Mouse (Mus musculus): ENCODE data around the gene Use1. TPM values are rescaled to one million over a fixed set of nuclear protein-coding genes. Genes with fewer than 3 reads are reported as not detected.

Use1 gene
- polyA plus RNA-seq, 1 experiment from 2014 or later = 109 TPM

- Histone ChIP-seq H3K9me3 (no peaks in the 10 kb centered on the region), H3K4me2 (peak overlapping the region; percentile 99), H3K4me1 (replicated peaks) (peaks cover 66% of the 10 kb centered on the region), H3K36me3 (peaks cover 5% of the 10 kb centered on the region; the same call in 1 of the 2 replicates), H3K27me3 (no peaks in the 10 kb centered on the region), H3K4me3 (peak overlapping the region; percentile 80), H3K9ac (peak overlapping the region; percentile 83), H3K27ac (replicated peaks) (no peak overlapping the region)
- WGBS = under 1% methylated on average over 72 of the region's 72 CpGs
- no peak for ATAC-seq (ENCODE audit: low read depth)
Measured at GRCm38 (mm10) chr8:71380178-71381171, 13.8 kb downstream of the Use1 start.

GRCm38 (mm10) chr8:71381421-71381970, 14.8 kb downstream of the Use1 start, which contains the start of gene Nr2f6:
Gene Nr2f6 (minus strand): TSS chr8:71381960.
- H3K9ac ChIP-seq = peak within 1 kb of the TSS; percentile 83
- H3K4me1 ChIP-seq (replicated peaks) = peaks cover 55% of the 10 kb centered on the region
- H3K9me3 ChIP-seq = no peaks in the 10 kb centered on the region
- peak within 1 kb of the TSS; percentile 80 for H3K4me3 ChIP-seq
- under 1% methylated on average over 67 of the region's 89 CpGs for WGBS
- peak; percentile 58 for ATAC-seq (ENCODE audit: low read depth)
- peak within 1 kb of the TSS; percentile 99 for H3K4me2 ChIP-seq
- peak within 1 kb of the TSS; percentile 92 for H3K27ac ChIP-seq (replicated peaks)
- peaks cover 5% of the 10 kb centered on the region; the same call in 1 of the 2 replicates for H3K36me3 ChIP-seq
- H3K27me3 ChIP-seq = no peaks in the 10 kb centered on the region

GRCm38 (mm10) chr8:71381971-71382961, 15.6 kb downstream of the Use1 start:
- peak overlapping the region; percentile 92 for H3K27ac ChIP-seq (replicated peaks)
- peaks cover 5% of the 10 kb centered on the region; the same call in 1 of the 2 replicates for H3K36me3 ChIP-seq
- H3K9me3 ChIP-seq = no peaks in the 10 kb centered on the region
- H3K4me3 ChIP-seq = peak overlapping the region; percentile 80
- WGBS = 2% methylated on average over 46 of the region's 80 CpGs
- H3K4me1 ChIP-seq (replicated peaks) = peaks cover 48% of the 10 kb centered on the region
- H3K4me2 ChIP-seq = peak overlapping the region; percentile 99
- ATAC-seq (ENCODE audit: low read depth) = peak; percentile 83
- no peaks in the 10 kb centered on the region for H3K27me3 ChIP-seq
- peak overlapping the region; percentile 83 for H3K9ac ChIP-seq

- Histone ChIP-seq H3K27me3 (no peaks in the 10 kb centered on the region), H3K9ac (no peak overlapping the region), H3K4me2 (no peak overlapping the region), H3K4me3 (no peak overlapping the region), H3K27ac (replicated peaks) (peak overlapping the region; percentile 92; the same call in 1 of the 2 replicates), H3K9me3 (no peaks in the 10 kb centered on the region), H3K4me1 (replicated peaks) (peaks cover 45% of the 10 kb centered on the region), H3K36me3 (no peaks in the 10 kb centered on the region)
- WGBS = 10% methylated on average over 12 of the region's 12 CpGs
- no peak for ATAC-seq (ENCODE audit: low read depth)
Measured at GRCm38 (mm10) chr8:71383396-71383795, 16.7 kb downstream of the Use1 start.

GRCm38 (mm10) chr8:71383860-71384259, 17.2 kb downstream of the Use1 start:
- H3K36me3 ChIP-seq = no peaks in the 10 kb centered on the region
- no peak overlapping the region for H3K4me2 ChIP-seq
- WGBS = 57% methylated on average over 3 of the region's 3 CpGs
- H3K4me1 ChIP-seq (replicated peaks) = peaks cover 40% of the 10 kb centered on the region
- no peak overlapping the region for H3K27ac ChIP-seq (replicated peaks)
- H3K27me3 ChIP-seq = no peaks in the 10 kb centered on the region
- ATAC-seq (ENCODE audit: low read depth) = no peak
- no peak overlapping the region for H3K4me3 ChIP-seq
- H3K9ac ChIP-seq = no peak overlapping the region
- H3K9me3 ChIP-seq = no peaks in the 10 kb centered on the region

- Histone ChIP-seq H3K27ac (replicated peaks) (no peak overlapping the region), H3K9ac (no peak overlapping the region), H3K4me3 (no peak overlapping the region), H3K9me3 (no peaks in the 10 kb centered on the region), H3K4me2 (no peak overlapping the region), H3K36me3 (no peaks in the 10 kb centered on the region), H3K27me3 (no peaks in the 10 kb centered on the region), H3K4me1 (replicated peaks) (peaks cover 25% of the 10 kb centered on the region)
- WGBS = 68% methylated on average over 12 of the region's 12 CpGs
- no peak for ATAC-seq (ENCODE audit: low read depth)
Measured at GRCm38 (mm10) chr8:71385212-71385835, 18.7 kb downstream of the Use1 start.

- no peak for ATAC-seq (ENCODE audit: low read depth)
- no peak overlapping the region for H3K9ac ChIP-seq
- peaks cover 2% of the 10 kb centered on the region for H3K4me1 ChIP-seq (replicated peaks)
- no peaks in the 10 kb centered on the region for H3K9me3 ChIP-seq
- no peaks in the 10 kb centered on the region for H3K36me3 ChIP-seq
- no peak overlapping the region for H3K4me2 ChIP-seq
- no peak overlapping the region for H3K4me3 ChIP-seq
- H3K27me3 ChIP-seq = no peaks in the 10 kb centered on the region
- no peak overlapping the region for H3K27ac ChIP-seq (replicated peaks)
- WGBS = 77% methylated on average over 1 of the region's 1 CpGs
Measured at GRCm38 (mm10) chr8:71388267-71388666, 21.6 kb downstream of the Use1 start.

- no peak for ATAC-seq (ENCODE audit: low read depth)
- WGBS = 95% methylated on average over 2 of the region's 2 CpGs
- no peak overlapping the region for H3K27ac ChIP-seq (replicated peaks)
- H3K27me3 ChIP-seq = no peaks in the 10 kb centered on the region
- H3K9ac ChIP-seq = no peak overlapping the region
- H3K4me1 ChIP-seq (replicated peaks) = no peaks in the 10 kb centered on the region; the same call in 1 of the 2 replicates
- no peak overlapping the region for H3K4me3 ChIP-seq
- no peaks in the 10 kb centered on the region for H3K36me3 ChIP-seq
- H3K4me2 ChIP-seq = no peak overlapping the region
- H3K9me3 ChIP-seq = no peaks in the 10 kb centered on the region
Measured at GRCm38 (mm10) chr8:71391696-71392095, 25.0 kb downstream of the Use1 start.

- no peaks in the 10 kb centered on the region for H3K9me3 ChIP-seq
- H3K9ac ChIP-seq = no peak overlapping the region
- ATAC-seq (ENCODE audit: low read depth) = no peak
- H3K36me3 ChIP-seq = no peaks in the 10 kb centered on the region
- no peaks in the 10 kb centered on the region for H3K27me3 ChIP-seq
- no peak overlapping the region for H3K27ac ChIP-seq (replicated peaks)
- no peak overlapping the region for H3K4me2 ChIP-seq
- peaks cover 4% of the 10 kb centered on the region for H3K4me1 ChIP-seq (replicated peaks)
- 79% methylated on average over 5 of the region's 5 CpGs for WGBS
- no peak overlapping the region for H3K4me3 ChIP-seq
Measured at GRCm38 (mm10) chr8:71392391-71392790, 25.7 kb downstream of the Use1 start.

- 20% methylated on average over 3 of the region's 3 CpGs for WGBS
- no peak overlapping the region for H3K27ac ChIP-seq (replicated peaks)
- no peak overlapping the region for H3K9ac ChIP-seq
- no peaks in the 10 kb centered on the region for H3K27me3 ChIP-seq
- H3K9me3 ChIP-seq = no peaks in the 10 kb centered on the region
- no peaks in the 10 kb centered on the region for H3K36me3 ChIP-seq
- peak overlapping the region; percentile 13; the same call in 1 of the 2 replicates for H3K4me2 ChIP-seq
- no peak for ATAC-seq (ENCODE audit: low read depth)
- H3K4me1 ChIP-seq (replicated peaks) = peaks cover 8% of the 10 kb centered on the region
- H3K4me3 ChIP-seq = no peak overlapping the region
Measured at GRCm38 (mm10) chr8:71392871-71393270, 26.2 kb downstream of the Use1 start.

GRCm38 (mm10) chr8:71394481-71394880, 27.8 kb downstream of the Use1 start:
- H3K4me1 ChIP-seq (replicated peaks) = peaks cover 8% of the 10 kb centered on the region
- peaks cover 13% of the 10 kb centered on the region for H3K36me3 ChIP-seq
- peak overlapping the region; percentile 21 for H3K4me2 ChIP-seq
- H3K9me3 ChIP-seq = no peaks in the 10 kb centered on the region
- ATAC-seq (ENCODE audit: low read depth) = no peak
- 83% methylated on average over 7 of the region's 7 CpGs for WGBS
- H3K27me3 ChIP-seq = no peaks in the 10 kb centered on the region
- no peak overlapping the region for H3K27ac ChIP-seq (replicated peaks)
- H3K4me3 ChIP-seq = no peak overlapping the region
- H3K9ac ChIP-seq = 0 out of 2 replicates have a peak overlapping the region, but pooled peaks have one; percentile 22

All from neural tube, embryonic 13.5 days (tissue).